Mouse (Mus musculus) ovary, adult 18-20 months (tissue): ENCODE measurements around the gene Adgrl3.

Source experiments
- DNase-seq: peaks from one replicate; pipeline ENCODE4 v3.0.0; 2022; ENCODE audit warnings: low spot score, mixed read lengths

Gene Adgrl3

GRCm38 (mm10) chr5:81019590-81020254 lies at the start of gene Adgrl3:
Gene Adgrl3, plus strand, starts transcription at chr5:81020138.
- peak; percentile 52 for DNase-seq

- no peak for DNase-seq
These were observed 772 bp upstream of the Adgrl3 start for GRCm38 (mm10) chr5:81019166-81019565.

- peak; percentile 7 for DNase-seq
These were observed 505 bp downstream of the Adgrl3 start for GRCm38 (mm10) chr5:81020281-81021005.

GRCm38 (mm10) chr5:81021006-81021320 lies 1.0 kb downstream of the Adgrl3 start:
- DNase-seq, result no peak

GRCm38 (mm10) chr5:81021331-81021863 lies 1.5 kb downstream of the Adgrl3 start:
- no peak for DNase-seq

- DNase-seq, result no peak
These were observed 1.9 kb downstream of the Adgrl3 start for GRCm38 (mm10) chr5:81021864-81022305.

- DNase-seq, result no peak
These were observed 2.6 kb downstream of the Adgrl3 start for GRCm38 (mm10) chr5:81022306-81023071.

GRCm38 (mm10) chr5:81023923-81024715 lies 4.2 kb downstream of the Adgrl3 start:
- DNase-seq, result no peak

- no peak for DNase-seq
These were observed 8.9 kb downstream of the Adgrl3 start for GRCm38 (mm10) chr5:81028875-81029274.

- DNase-seq, result no peak
These were observed 17.2 kb downstream of the Adgrl3 start for GRCm38 (mm10) chr5:81037091-81037490.

GRCm38 (mm10) chr5:81043875-81044274 lies 23.9 kb downstream of the Adgrl3 start:
- DNase-seq, result no peak

GRCm38 (mm10) chr5:81046128-81046527 lies 26.2 kb downstream of the Adgrl3 start:
- no peak for DNase-seq

GRCm38 (mm10) chr5:81054628-81055027 lies 34.7 kb downstream of the Adgrl3 start:
- no peak for DNase-seq

- no peak for DNase-seq
These were observed 35.3 kb downstream of the Adgrl3 start for GRCm38 (mm10) chr5:81055253-81055652.

- no peak for DNase-seq
These were observed 38.2 kb downstream of the Adgrl3 start for GRCm38 (mm10) chr5:81058122-81058521.

GRCm38 (mm10) chr5:81060950-81061349 lies 41.0 kb downstream of the Adgrl3 start:
- DNase-seq, result no peak

GRCm38 (mm10) chr5:81061386-81061785 lies 41.4 kb downstream of the Adgrl3 start:
- DNase-seq, result no peak

GRCm38 (mm10) chr5:81064026-81064425 lies 44.1 kb downstream of the Adgrl3 start:
- no peak for DNase-seq

GRCm38 (mm10) chr5:81068173-81068572 lies 48.2 kb downstream of the Adgrl3 start:
- no peak for DNase-seq

- DNase-seq, result no peak
These were observed 48.9 kb downstream of the Adgrl3 start for GRCm38 (mm10) chr5:81068839-81069238.

- DNase-seq, result no peak
These were observed 53.0 kb downstream of the Adgrl3 start for GRCm38 (mm10) chr5:81072888-81073287.

- DNase-seq, result no peak
These were observed 53.9 kb downstream of the Adgrl3 start for GRCm38 (mm10) chr5:81073875-81074274.
